Mouse (Mus musculus) kidney, postnatal 25 days (tissue): ENCODE measurements around the gene Tmed2.
"Not testable (repeated sequence)": the region's sequence is repeated elsewhere in the genome, so short reads cannot be mapped to it uniquely, and the experiment has no call there.

Source experiments
- DNase-seq, 2 experiments: peaks; one replicate each; pipeline ENCODE4 v3.0.0; 2021; ENCODE audit warnings: mixed read lengths in 2 of 2

The Tmed2 gene

GRCm38 (mm10) chr5:124528791-124529190 lies 11.7 kb upstream of the Tmed2 start:
- DNase-seq: peak; percentile 36 to 58

- DNase-seq: peak; percentile 59 to 78
These were observed 11.3 kb upstream of the Tmed2 start for GRCm38 (mm10) chr5:124529191-124529651.

- peak in 1 of 2 experiments; percentile 34 for DNase-seq
These were observed 10.8 kb upstream of the Tmed2 start for GRCm38 (mm10) chr5:124529697-124530096.

- DNase-seq: peak; percentile 84 to 94
These were observed 9.6 kb upstream of the Tmed2 start, which contains the start of gene Rilpl1 for GRCm38 (mm10) chr5:124530655-124531582. Rilpl1 (minus strand) TSS chr5:124531391.

DNA sequence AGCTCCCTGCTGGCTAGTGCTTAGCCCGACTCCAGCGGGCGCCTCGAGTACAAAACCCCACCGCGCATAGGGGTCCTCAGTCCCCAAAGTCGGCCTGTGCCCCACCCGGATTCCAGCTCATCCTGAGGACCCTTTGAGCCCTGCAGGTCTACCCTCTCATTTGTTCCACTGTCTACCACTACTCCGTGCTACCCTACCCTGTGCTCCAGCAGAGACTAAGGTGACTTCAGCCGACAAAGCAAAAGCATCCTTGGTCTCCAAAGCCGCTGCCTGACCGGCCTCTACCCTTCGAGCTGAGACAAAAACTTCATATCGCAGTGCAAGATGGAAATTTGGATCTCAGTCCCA lies 8.9 kb upstream of the Tmed2 start:
- no peak for DNase-seq

GRCm38 (mm10) chr5:124532451-124532850 lies 8.0 kb upstream of the Tmed2 start:
- DNase-seq: peak in 1 of 2 experiments; percentile 63

GRCm38 (mm10) chr5:124535016-124535415 lies 5.5 kb upstream of the Tmed2 start:
- no peak for DNase-seq

- DNase-seq: peak; percentile 83 to 92
These were observed 3.7 kb upstream of the Tmed2 start for GRCm38 (mm10) chr5:124536776-124537175.

GRCm38 (mm10) chr5:124538813-124539792 lies 1.4 kb upstream of the Tmed2 start:
- DNase-seq: peak; percentile 65 to 85

- DNase-seq: no peak
These were observed 590 bp upstream of the Tmed2 start for GRCm38 (mm10) chr5:124539905-124540304.

GRCm38 (mm10) chr5:124540905-124541601 lies 558 bp downstream of the Tmed2 start:
- DNase-seq: peak; percentile 74 to 90

GRCm38 (mm10) chr5:124541602-124541973 lies 1.1 kb downstream of the Tmed2 start:
- no peak for DNase-seq

DNA sequence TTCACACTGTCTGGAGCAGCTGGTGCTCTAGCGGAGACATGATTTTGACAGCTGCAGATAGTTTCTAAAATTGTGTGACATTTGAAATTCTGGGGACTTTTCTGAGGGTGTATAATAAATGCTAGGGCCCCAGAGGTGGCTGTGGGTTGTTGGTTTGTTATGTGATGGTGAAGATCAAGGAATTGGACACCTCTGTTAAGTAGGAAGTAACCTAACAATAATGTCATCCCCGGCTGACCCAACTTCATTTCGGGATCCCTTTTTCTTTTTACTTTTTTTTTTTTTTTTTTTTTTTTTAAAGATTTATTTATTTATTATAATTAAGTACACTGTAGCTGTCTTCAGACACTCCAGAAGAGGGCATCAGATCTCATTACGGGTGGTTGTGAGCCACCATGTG lies 10.2 kb downstream of the Tmed2 start:
- not testable (repeated sequence) for DNase-seq

GRCm38 (mm10) chr5:124551349-124552093 lies 11.0 kb downstream of the Tmed2 start:
- not testable (repeated sequence) for DNase-seq

- DNase-seq: no peak
These were observed 11.6 kb downstream of the Tmed2 start for GRCm38 (mm10) chr5:124552094-124552472.

GRCm38 (mm10) chr5:124552558-124553307 lies 12.2 kb downstream of the Tmed2 start, which contains the start of gene Ddx55:
Ddx55 (plus strand) TSS chr5:124552864.
- peak; percentile 89 to 94 for DNase-seq

GRCm38 (mm10) chr5:124553607-124554006 lies 13.1 kb downstream of the Tmed2 start:
- no peak for DNase-seq

DNA sequence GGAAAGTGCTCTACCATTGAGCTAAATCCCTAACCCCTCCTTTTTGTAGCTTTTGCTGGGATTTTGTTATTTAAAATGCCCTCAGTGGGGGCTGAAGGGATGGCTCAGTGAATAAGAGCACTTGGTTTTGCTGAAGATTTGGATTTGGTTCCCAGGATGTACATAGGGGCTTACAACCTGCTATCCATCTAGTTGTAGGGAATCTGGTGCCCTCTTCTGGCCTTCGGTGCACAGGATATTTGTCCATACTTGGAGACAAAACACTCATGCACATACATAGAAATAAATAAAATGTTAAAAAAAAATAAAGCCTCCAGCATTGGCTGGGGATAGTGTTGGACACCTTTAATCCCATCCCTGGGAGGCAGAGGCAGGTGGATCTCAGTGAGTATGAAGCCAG lies 14.7 kb downstream of the Tmed2 start:
- peak in 1 of 2 experiments; percentile 47 for DNase-seq

GRCm38 (mm10) chr5:124571068-124571467 lies 30.6 kb downstream of the Tmed2 start:
- no peak for DNase-seq

DNA sequence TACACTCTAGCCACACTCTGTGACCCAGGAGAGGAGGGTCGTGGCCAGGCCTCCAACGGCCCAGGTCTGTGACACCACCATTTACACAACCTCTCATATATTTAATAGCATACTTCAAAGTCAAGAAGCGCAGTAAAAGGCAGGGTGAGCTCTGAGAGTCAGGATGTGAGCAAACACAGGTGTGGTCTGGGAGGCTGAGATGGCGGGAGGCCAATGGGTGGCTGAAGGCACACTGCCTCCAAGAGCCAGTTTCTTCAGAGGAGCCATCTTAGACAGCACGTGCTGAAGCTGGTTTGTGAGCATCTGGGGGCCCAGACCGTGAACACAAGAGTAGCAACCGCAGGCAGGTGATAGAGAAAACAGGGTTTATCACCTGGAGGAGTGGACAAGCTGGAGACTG lies 35.0 kb downstream of the Tmed2 start:
- DNase-seq: no peak
